ENCODE assay signal across 25 mouse cellular contexts in the genomic region with DNA sequence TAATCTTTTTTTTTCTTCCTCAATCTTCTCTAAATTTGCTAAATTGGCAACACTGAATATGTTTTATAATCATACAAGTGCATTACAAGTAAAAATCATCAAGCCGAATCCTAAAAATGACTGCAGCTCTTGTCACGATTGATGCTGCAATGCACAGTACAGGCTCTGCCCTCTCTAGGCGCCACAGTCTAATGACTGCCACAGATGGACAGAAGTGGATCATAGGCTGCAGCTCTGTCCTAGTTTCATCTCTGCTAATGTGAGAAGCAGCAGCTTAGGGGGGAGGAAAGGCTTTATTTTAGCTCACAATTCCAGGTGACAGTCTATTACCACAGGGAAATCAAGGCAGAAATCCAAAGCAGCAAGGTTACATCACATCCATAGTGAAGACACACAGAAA.
DNase-seq lines count a peak whose midpoint lies in the region; ATAC-seq and TF ChIP-seq lines count a peak whose summit lies in the region.
"Had no signal": no experiment of that assay in that cellular context is flagged by ENCODE, and none has a peak within 500 bp of the region (broad histone marks: within the 10 kb centered on the region; RNA-seq: fewer than 3 reads in every experiment).

No protein-coding gene starts in this region.

- no peaks in the 10 kb centered on the region for H3K27me3 ChIP-seq in midbrain, embryonic 16.5 days (ENCODE audit: control insufficient read depth, insufficient read depth, low read depth, low read length)
- no peaks in the 10 kb centered on the region for H3K27me3 ChIP-seq in midbrain, postnatal 0 days (ENCODE audit: insufficient read depth, low read length)
- H3K27me3 ChIP-seq: embryonic facial prominence, embryonic 12.5 days; forebrain, embryonic 15.5 days; kidney, embryonic 15.5 days; midbrain, embryonic 13.5 days had no signal

- no peak for TF ChIP-seq CTCF in midbrain, postnatal 0 days (IDR thresholded peaks at IDR 0.05)

- no peaks in the 10 kb centered on the region for H3K4me1 ChIP-seq in midbrain, embryonic 16.5 days (ENCODE audit: control insufficient read depth, insufficient read depth, low read length)
- H3K4me1 ChIP-seq in midbrain, postnatal 0 days (ENCODE audit: insufficient read depth, low read length), result no peaks in the 10 kb centered on the region
- H3K4me1 ChIP-seq: embryonic facial prominence, embryonic 12.5 days; forebrain, embryonic 15.5 days; kidney, embryonic 15.5 days; midbrain, embryonic 13.5 days had no signal

- H3K36me3 ChIP-seq in midbrain, embryonic 16.5 days (ENCODE audit: control insufficient read depth, insufficient read depth, low read length), result no peaks in the 10 kb centered on the region
- no peaks in the 10 kb centered on the region for H3K36me3 ChIP-seq in midbrain, postnatal 0 days (ENCODE audit: insufficient read depth, low read length)
- H3K36me3 ChIP-seq: embryonic facial prominence, embryonic 12.5 days; forebrain, embryonic 15.5 days; kidney, embryonic 15.5 days; midbrain, embryonic 13.5 days had no signal

- no peak overlapping the region for H3K27ac ChIP-seq in midbrain, embryonic 16.5 days (ENCODE audit: low read length)
- no peak overlapping the region for H3K27ac ChIP-seq in midbrain, postnatal 0 days (ENCODE audit: low read depth, low read length)
- H3K27ac ChIP-seq: embryonic facial prominence, embryonic 12.5 days; forebrain, embryonic 15.5 days; heart, adult 2 months; kidney, embryonic 15.5 days; midbrain, embryonic 13.5 days had no signal

- no peak overlapping the region for H3K4me2 ChIP-seq in midbrain, embryonic 16.5 days (ENCODE audit: low read length)
- no peak overlapping the region for H3K4me2 ChIP-seq in midbrain, postnatal 0 days (ENCODE audit: low read depth, low read length, poor library complexity, severe bottlenecking)
- H3K4me2 ChIP-seq: embryonic facial prominence, embryonic 12.5 days; forebrain, embryonic 15.5 days; kidney, embryonic 15.5 days; midbrain, embryonic 13.5 days had no signal

- H3K9ac ChIP-seq in midbrain, embryonic 16.5 days (ENCODE audit: low read depth, low read length), result no peak overlapping the region
- no peak overlapping the region for H3K9ac ChIP-seq in midbrain, postnatal 0 days (replicated peaks; ENCODE audit: low read length, poor library complexity, severe bottlenecking)
- H3K9ac ChIP-seq: embryonic facial prominence, embryonic 12.5 days; forebrain, embryonic 15.5 days; kidney, embryonic 15.5 days; liver, postnatal 0 days; midbrain, embryonic 13.5 days had no signal

- H3K9me3 ChIP-seq in midbrain, embryonic 16.5 days (replicated peaks; ENCODE audit: control insufficient read depth, low read length, poor library complexity, severe bottlenecking), result no peaks in the 10 kb centered on the region
- no peaks in the 10 kb centered on the region for H3K9me3 ChIP-seq in midbrain, postnatal 0 days (ENCODE audit: low read length)
- H3K9me3 ChIP-seq: embryonic facial prominence, embryonic 12.5 days; forebrain, embryonic 15.5 days; kidney, embryonic 15.5 days; midbrain, embryonic 13.5 days had no signal

- ATAC-seq in midbrain, embryonic 16.5 days, result 0 out of 2 replicates have a peak, but pooled peaks have one; percentile 45
- no peak for ATAC-seq in midbrain, postnatal 0 days (ENCODE audit: low FRiP score)
- ATAC-seq: forebrain, embryonic 15.5 days; hindbrain, embryonic 16.5 days; intestine, embryonic 16.5 days; liver, postnatal 0 days; midbrain, embryonic 13.5 days had no signal

- no peak overlapping the region for H3K4me3 ChIP-seq in midbrain, embryonic 16.5 days (ENCODE audit: low read depth, low read length)
- no peak overlapping the region for H3K4me3 ChIP-seq in midbrain, postnatal 0 days (ENCODE audit: low read depth, low read length)
- H3K4me3 ChIP-seq: embryonic facial prominence, embryonic 12.5 days; forebrain, embryonic 15.5 days; heart, adult 2 months; kidney, embryonic 15.5 days; midbrain, embryonic 13.5 days; myocyte had no signal

- peak; percentile 3 to 29 for DNase-seq in frontal cortex, adult 2 months (ENCODE audit: extremely low spot score in 1 of 2, low spot score in 1 of 2)
- DNase-seq in frontal cortex, postnatal 25 days (ENCODE audit: low spot score in 2 of 2), result no peak
- no peak for DNase-seq in midbrain, postnatal 0 days (ENCODE audit: low spot score)
- peak; percentile 3 to 28 for DNase-seq in left cerebral cortex, adult 8-10 months (ENCODE audit: low spot score in 2 of 2)
- peak; percentile 11 for DNase-seq in retina, postnatal 1 day
- DNase-seq in lung, postnatal 14 days, result no peak
- DNase-seq: cerebellum, adult 11-12 months; gastrocnemius, postnatal 14 days; heart, adult 2 months; heart, postnatal 36 days; kidney, postnatal 4 days; layer of hippocampus, postnatal 36 days; liver, postnatal 0 days; lung, postnatal 10 days; spleen, adult 18-20 months; thymus, adult 18-20 months; thymus, postnatal 4 days had no signal

- 88% methylated on average over 3 of the region's 3 CpGs for WGBS in midbrain, embryonic 16.5 days
- 82% methylated on average over 3 of the region's 3 CpGs for WGBS in midbrain, postnatal 0 days

Comparison
In these comparisons a context has a peak if more than half of its experiments do, and no peak if none do; other contexts are left out.
1. DNase-seq: peak in frontal cortex, adult 2 months (2 of 2), left cerebral cortex, adult 8-10 months (2 of 2) and retina, postnatal 1 day (single experiment); none in frontal cortex, postnatal 25 days (0 of 2), midbrain, postnatal 0 days (single experiment) and lung, postnatal 14 days (single experiment).